Mouse (Mus musculus) Patski (cell line): ENCODE data around the gene Dnah7c. TPM values are rescaled to one million over a fixed set of nuclear protein-coding genes. Genes with fewer than 3 reads are reported as not detected.
A peak's percentile ranks its signal among the peaks of the same experiment; 100 is the strongest.
"Not testable (repeated sequence)": the region's sequence is repeated elsewhere in the genome, so short reads cannot be mapped to it uniquely, and the experiment has no call there.

ENCODE experiments used
- ATAC-seq: fragments of 100-300 bp; one replicate; pipeline ENCODE4 v1.8.0; 2021
- CTCF ChIA-PET: fragments of 350-600 bp; sonication (Branson Sonifier 250); formaldehyde crosslinking; loops from one replicate; lab custom pipeline; 2022; ENCODE audit warnings: inconsistent platforms; lab: Charles Lee
- POLR2A ChIA-PET: fragments of 350-600 bp; sonication (Branson Sonifier 250); formaldehyde crosslinking; loops from one replicate; lab custom pipeline; 2022; ENCODE audit warnings: antibody characterized with exemption, inconsistent platforms; lab: Charles Lee
- DNase-seq: peaks from one replicate; pipeline ENCODE4 v3.0.0-alpha.2; 2011; ENCODE audit warnings: low read depth, low spot score
- H3K27me3 ChIP-seq: fragments of 371-371 bp; one replicate; pipeline ENCODE4 v1.5.1; 2021
- CTCF ChIP-seq: fragments of 100-300 bp; IDR thresholded peaks from one replicate; pipeline ENCODE4 v1.5.1; 2021
- in situ Hi-C: fragments of 300-500 bp; cut with MboI; formaldehyde crosslinking; loops from 3 replicates; pipeline ENCODE4 v1.11.1; 2018; ENCODE audit warnings: low pct_unique_long_range_greater_than_20kb, mixed read lengths
- polyA plus RNA-seq: library from polyadenylated mRNA; unstranded; gene quantifications from one replicate; pipeline ENCODE4 v1.2.3, GENCODE M21; 2021

Gene Dnah7c
- polyA plus RNA-seq, 1 experiment from 2014 or later = 0.18 TPM

- CTCF ChIA-PET, H3K27me3 ChIP-seq, ATAC-seq, POLR2A ChIA-PET, DNase-seq, in situ Hi-C loops: not testable (repeated sequence)
Measured at GRCm38 (mm10) chr1:46769318-46769717, 343.9 kb downstream of the Dnah7c start.

GRCm38 (mm10) chr1:46770077-46770695, 344.8 kb downstream of the Dnah7c start:
- ATAC-seq, in situ Hi-C loops, CTCF ChIA-PET: not testable (repeated sequence)

GRCm38 (mm10) chr1:46782227-46782626, 356.8 kb downstream of the Dnah7c start:
- in situ Hi-C loops = loop anchor here (10.0 kb wide), 1 partner anchor 427 kb away; no protein-coding TSS in a partner anchor
- CTCF ChIA-PET = interaction anchor here (1.4 kb wide), 1 partner anchor 10 kb away, joined by 3 read pairs; no protein-coding TSS in a partner anchor
- DNase-seq, POLR2A ChIA-PET, H3K27me3 ChIP-seq: not testable (repeated sequence)
- peak; percentile 83 for ATAC-seq

More at GRCm38 (mm10) chr1:46770077-46770695, 344.8 kb downstream of the Dnah7c start:
- H3K27me3 ChIP-seq, POLR2A ChIA-PET, DNase-seq: not testable (repeated sequence)

- ATAC-seq = no peak
- POLR2A ChIA-PET = no interaction called here
- CTCF ChIA-PET = interaction anchor here (1.5 kb wide), 1 partner anchor 14 kb away, joined by 3 read pairs; no protein-coding TSS in a partner anchor
- no peaks in the 10 kb centered on the region for H3K27me3 ChIP-seq
- in situ Hi-C loops = no loop called here
- DNase-seq = no peak
- TF ChIP-seq CTCF = no peak
Measured at GRCm38 (mm10) chr1:46805074-46805473, 379.7 kb downstream of the Dnah7c start.

GRCm38 (mm10) chr1:46808630-46809029, 383.2 kb downstream of the Dnah7c start:
- ATAC-seq = peak; percentile 91
- POLR2A ChIA-PET, in situ Hi-C loops, H3K27me3 ChIP-seq, CTCF ChIA-PET, DNase-seq: not testable (repeated sequence)

- H3K27me3 ChIP-seq = no peaks in the 10 kb centered on the region
- DNase-seq = no peak
- TF ChIP-seq CTCF = no peak
- no peak for ATAC-seq
- POLR2A ChIA-PET = no interaction called here
- CTCF ChIA-PET = interaction anchor here (1.1 kb wide), 1 partner anchor 12 kb away, joined by 3 read pairs; no protein-coding TSS in a partner anchor
- in situ Hi-C loops = no loop called here
Measured at GRCm38 (mm10) chr1:46817934-46818333, 392.5 kb downstream of the Dnah7c start.

GRCm38 (mm10) chr1:46822256-46822972, 397.0 kb downstream of the Dnah7c start:
- CTCF ChIA-PET = interaction anchor here (1.3 kb wide), 1 partner anchor 14 kb away, joined by 3 read pairs; no protein-coding TSS in a partner anchor
- in situ Hi-C loops = no loop called here
- ATAC-seq (no peak), DNase-seq (no peak)
- no peaks in the 10 kb centered on the region for H3K27me3 ChIP-seq
- POLR2A ChIA-PET = no interaction called here
- TF ChIP-seq CTCF = no peak

GRCm38 (mm10) chr1:46830066-46830843, 404.9 kb downstream of the Dnah7c start:
- in situ Hi-C loops = loop anchor here (25.0 kb wide), 2 partner anchors 243 to 418 kb away; no protein-coding TSS in a partner anchor
- no peak for TF ChIP-seq CTCF
- DNase-seq (peak; percentile 57), ATAC-seq (peak; percentile 82)
- ChIA-PET CTCF (interaction anchor here (1.2 to 3.4 kb wide), 4 partner anchors 16 to 142 kb away, joined by 3 to 21 read pairs (median 4); no protein-coding TSS in a partner anchor), POLR2A (interaction anchor here (0.9 to 1.4 kb wide), 2 partner anchors 22 to 24 kb away, joined by 3 to 5 read pairs; no protein-coding TSS in a partner anchor)
- no peaks in the 10 kb centered on the region for H3K27me3 ChIP-seq

- ATAC-seq (no peak), DNase-seq (no peak)
- H3K27me3 ChIP-seq = no peaks in the 10 kb centered on the region
- CTCF ChIA-PET = interaction anchor here (1.3 to 3.4 kb wide), 3 partner anchors 14 to 139 kb away, joined by 3 to 21 read pairs (median 4); no protein-coding TSS in a partner anchor
- in situ Hi-C loops = loop anchor here (25.0 kb wide), 2 partner anchors 245 to 420 kb away; no protein-coding TSS in a partner anchor
- TF ChIP-seq CTCF = no peak
- POLR2A ChIA-PET = no interaction called here
Measured at GRCm38 (mm10) chr1:46831927-46832326, 406.5 kb downstream of the Dnah7c start.

- TF ChIP-seq CTCF = no peak
- ChIA-PET CTCF (no interaction called here), POLR2A (no interaction called here)
- in situ Hi-C loops = loop anchor here (25.0 kb wide), 2 partner anchors 256 to 431 kb away; no protein-coding TSS in a partner anchor
- no peaks in the 10 kb centered on the region for H3K27me3 ChIP-seq
- no peak for DNase-seq
- no peak for ATAC-seq
Measured at GRCm38 (mm10) chr1:46843406-46843805, 418.0 kb downstream of the Dnah7c start.
